Mouse (Mus musculus) ZHBTc4 (cell line): Measurements from ENCODE around the gene Gorasp2.
A peak's percentile ranks its signal among the peaks of the same experiment; 100 is the strongest.

ENCODE experiments used
- DNase-seq: peaks from one replicate; pipeline ENCODE4 v3.0.0-alpha.2; 2011; ENCODE audit warnings: low read depth, low spot score

Gorasp2 gene

GRCm38 (mm10) chr2:70660887-70661714, at the start of gene Gorasp2:
Gene Gorasp2 (plus strand): TSS chr2:70661576.
- peak; percentile 98 for DNase-seq

GRCm38 (mm10) chr2:70614745-70615351, 46.5 kb upstream of the Gorasp2 start:
- no peak for DNase-seq

GRCm38 (mm10) chr2:70616076-70616475, 45.3 kb upstream of the Gorasp2 start:
- DNase-seq, result peak; percentile 58

GRCm38 (mm10) chr2:70616617-70617016, 44.8 kb upstream of the Gorasp2 start:
- no peak for DNase-seq

GRCm38 (mm10) chr2:70619232-70619835, 42.0 kb upstream of the Gorasp2 start:
- DNase-seq, result peak; percentile 93

- peak; percentile 95 for DNase-seq
These were observed 41.2 kb upstream of the Gorasp2 start for GRCm38 (mm10) chr2:70620225-70620624.

GRCm38 (mm10) chr2:70622244-70622643, 39.1 kb upstream of the Gorasp2 start:
- no peak for DNase-seq

GRCm38 (mm10) chr2:70625761-70626160, 35.6 kb upstream of the Gorasp2 start:
- no peak for DNase-seq

- DNase-seq, result peak; percentile 46
These were observed 33.0 kb upstream of the Gorasp2 start for GRCm38 (mm10) chr2:70628397-70628796.

- peak; percentile 78 for DNase-seq
These were observed 32.0 kb upstream of the Gorasp2 start for GRCm38 (mm10) chr2:70629339-70629761.

GRCm38 (mm10) chr2:70629921-70630320, 31.5 kb upstream of the Gorasp2 start:
- DNase-seq, result no peak

- peak; percentile 21 for DNase-seq
These were observed 30.1 kb upstream of the Gorasp2 start for GRCm38 (mm10) chr2:70631321-70631720.

- DNase-seq, result no peak
These were observed 29.0 kb upstream of the Gorasp2 start for GRCm38 (mm10) chr2:70632412-70632811.

- no peak for DNase-seq
These were observed 27.2 kb upstream of the Gorasp2 start for GRCm38 (mm10) chr2:70634028-70634690.

GRCm38 (mm10) chr2:70640968-70641367, 20.4 kb upstream of the Gorasp2 start:
- DNase-seq, result peak; percentile 64

GRCm38 (mm10) chr2:70642971-70643565, 18.3 kb upstream of the Gorasp2 start:
- no peak for DNase-seq

GRCm38 (mm10) chr2:70645266-70645780, 16.1 kb upstream of the Gorasp2 start:
- no peak for DNase-seq

GRCm38 (mm10) chr2:70647681-70648080, 13.7 kb upstream of the Gorasp2 start:
- DNase-seq, result no peak

GRCm38 (mm10) chr2:70648271-70648670, 13.1 kb upstream of the Gorasp2 start:
- DNase-seq, result no peak

- DNase-seq, result no peak
These were observed 11.9 kb upstream of the Gorasp2 start for GRCm38 (mm10) chr2:70649471-70649870.

- DNase-seq, result no peak
These were observed 9.6 kb upstream of the Gorasp2 start for GRCm38 (mm10) chr2:70651820-70652219.
